Mouse (Mus musculus): ENCODE data around the gene Sart1.

DNA sequence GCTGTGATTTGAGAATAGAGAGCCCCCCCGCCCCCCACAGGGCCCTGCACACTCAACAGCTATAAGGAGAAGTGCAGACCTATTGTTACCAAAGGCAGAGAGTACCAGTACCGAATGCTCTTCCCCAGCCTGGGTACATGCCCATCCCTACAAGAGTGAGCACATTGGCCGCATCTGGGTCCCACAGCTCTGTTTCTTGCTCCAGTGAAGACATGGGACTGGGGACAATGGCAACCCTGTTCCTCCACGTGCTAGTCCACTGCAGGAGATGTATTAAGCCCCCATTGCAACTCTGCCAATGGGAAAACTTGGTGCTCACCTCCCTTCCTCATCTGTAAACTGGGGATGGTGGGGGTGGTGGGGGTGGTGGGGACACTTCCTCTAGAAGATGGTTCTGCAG, 25.3 kb upstream of the Sart1 start:
- TF ChIP-seq TAL1 (IDR thresholded peaks at IDR 0.05; ENCODE audit: low read length): no peak
- no peak for TF ChIP-seq GATA1 (IDR thresholded peaks at IDR 0.05; ENCODE audit: low read length)
